Mouse (Mus musculus): ENCODE data around the gene Pprc1. TPM values are rescaled to one million over a fixed set of nuclear protein-coding genes. Genes with fewer than 3 reads are reported as not detected.
A peak's percentile ranks its signal among the peaks of the same experiment; 100 is the strongest.

Gene Pprc1
- polyA plus RNA-seq, 1 experiment from 2014 or later, result 39.9 TPM

- 65% methylated on average over 3 of the region's 3 CpGs for WGBS
- Histone ChIP-seq H3K27ac (no peak overlapping the region), H3K27me3 (ENCODE audit: insufficient read depth, poor library complexity, severe bottlenecking) (no peaks in the 10 kb centered on the region), H3K9me3 (no peaks in the 10 kb centered on the region), H3K4me1 (replicated peaks) (peaks cover 22% of the 10 kb centered on the region), H3K36me3 (peaks cover 72% of the 10 kb centered on the region), H3K4me3 (no peak overlapping the region)
- DNase-seq (ENCODE audit: low spot score), result no peak
These were observed 33.8 kb downstream of the Pprc1 start for GRCm38 (mm10) chr19:46078535-46078934.

- no peak overlapping the region for H3K4me3 ChIP-seq
- H3K9me3 ChIP-seq, result no peaks in the 10 kb centered on the region
- H3K27ac ChIP-seq, result no peak overlapping the region
- peaks cover 65% of the 10 kb centered on the region for H3K36me3 ChIP-seq
- 95% methylated on average over 8 of the region's 8 CpGs for WGBS
- H3K4me1 ChIP-seq (replicated peaks), result no peaks in the 10 kb centered on the region
- no peaks in the 10 kb centered on the region for H3K27me3 ChIP-seq (ENCODE audit: insufficient read depth, poor library complexity, severe bottlenecking)
- no peak for DNase-seq (ENCODE audit: low spot score)
These were observed 40.5 kb downstream of the Pprc1 start for GRCm38 (mm10) chr19:46085185-46085584.

DNA sequence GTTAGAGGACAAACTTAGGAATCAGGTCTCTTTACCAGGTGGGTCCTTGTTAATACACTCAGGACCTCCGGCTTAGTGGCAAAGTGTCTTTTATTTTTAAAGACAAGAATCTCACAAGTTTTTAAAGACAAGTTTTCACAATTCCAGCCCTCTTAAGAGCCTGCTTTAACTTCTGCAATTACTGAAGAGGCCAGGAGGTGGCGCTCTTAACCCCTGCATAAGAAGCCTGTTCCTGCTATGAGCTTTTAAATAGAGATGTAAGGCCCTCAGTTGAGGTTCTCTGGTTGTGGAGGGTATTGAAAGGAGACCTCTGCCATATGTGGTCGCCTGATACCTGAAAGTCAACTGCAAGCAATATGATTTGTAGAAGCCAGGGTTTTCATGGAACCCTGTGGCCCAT lies 41.7 kb downstream of the Pprc1 start:
- no peaks in the 10 kb centered on the region for H3K27me3 ChIP-seq (ENCODE audit: insufficient read depth, poor library complexity, severe bottlenecking)
- H3K4me3 ChIP-seq, result no peak overlapping the region
- 55% methylated on average over 3 of the region's 3 CpGs for WGBS
- H3K36me3 ChIP-seq, result peaks cover 53% of the 10 kb centered on the region
- H3K4me1 ChIP-seq (replicated peaks), result no peaks in the 10 kb centered on the region
- H3K9me3 ChIP-seq, result no peaks in the 10 kb centered on the region
- DNase-seq (ENCODE audit: low spot score), result peak; percentile 53
- no peak overlapping the region for H3K27ac ChIP-seq

DNA sequence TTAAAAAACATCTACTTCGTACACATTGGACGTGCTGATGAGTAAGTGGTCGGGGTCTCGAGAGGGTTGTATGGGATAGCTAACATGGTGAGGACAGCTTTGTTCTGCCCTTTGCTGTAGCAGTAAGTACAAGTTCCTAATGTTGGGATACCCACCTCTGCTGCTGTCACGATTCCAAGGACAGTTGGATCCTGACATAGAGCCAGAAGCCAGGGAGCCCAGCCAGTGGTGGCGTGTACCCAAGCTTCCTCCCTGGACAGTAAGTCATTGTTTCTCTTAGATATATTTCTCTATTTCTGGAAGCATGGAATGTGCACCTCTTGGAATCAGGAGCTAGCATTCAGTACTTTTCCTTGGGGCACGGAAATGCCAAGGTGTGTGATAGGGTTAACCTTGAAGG lies 43.2 kb downstream of the Pprc1 start:
- WGBS, result 88% methylated on average over 7 of the region's 7 CpGs
- no peaks in the 10 kb centered on the region for H3K27me3 ChIP-seq (ENCODE audit: insufficient read depth, poor library complexity, severe bottlenecking)
- no peak overlapping the region for H3K27ac ChIP-seq
- H3K4me3 ChIP-seq, result no peak overlapping the region
- peaks cover 38% of the 10 kb centered on the region for H3K36me3 ChIP-seq
- H3K9me3 ChIP-seq, result no peaks in the 10 kb centered on the region
- no peaks in the 10 kb centered on the region for H3K4me1 ChIP-seq (replicated peaks)
- no peak for DNase-seq (ENCODE audit: low spot score)

DNA sequence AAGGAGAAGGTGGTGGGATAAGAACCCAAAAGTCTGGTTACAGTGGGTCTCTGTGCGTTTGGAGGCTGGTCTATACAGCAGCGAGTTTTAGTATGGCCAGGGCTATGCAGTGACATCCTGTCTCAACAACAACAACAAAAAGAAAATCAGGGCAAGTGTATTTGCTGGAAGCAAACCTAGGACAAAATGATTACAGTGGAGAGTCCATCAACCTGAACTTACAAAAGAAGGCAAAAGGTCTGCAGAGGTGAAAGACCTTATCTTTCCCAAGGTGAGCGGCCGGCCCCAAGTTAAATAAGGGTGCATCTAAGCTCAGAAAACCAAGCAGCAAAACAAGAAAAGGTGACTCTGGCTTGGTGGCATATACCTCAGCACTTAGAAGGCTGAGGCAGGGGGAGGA lies 47.0 kb downstream of the Pprc1 start:
- H3K27me3 ChIP-seq (ENCODE audit: insufficient read depth, poor library complexity, severe bottlenecking), result no peaks in the 10 kb centered on the region
- no peak overlapping the region for H3K4me3 ChIP-seq
- no peak overlapping the region for H3K27ac ChIP-seq
- peaks cover 2% of the 10 kb centered on the region; the same call in 1 of the 2 replicates for H3K9me3 ChIP-seq
- WGBS, result 87% methylated on average over 4 of the region's 4 CpGs
- no peak for DNase-seq (ENCODE audit: low spot score)
- H3K4me1 ChIP-seq (replicated peaks), result no peaks in the 10 kb centered on the region
- H3K36me3 ChIP-seq, result peaks cover under 1% of the 10 kb centered on the region; the same call in 1 of the 2 replicates

DNA sequence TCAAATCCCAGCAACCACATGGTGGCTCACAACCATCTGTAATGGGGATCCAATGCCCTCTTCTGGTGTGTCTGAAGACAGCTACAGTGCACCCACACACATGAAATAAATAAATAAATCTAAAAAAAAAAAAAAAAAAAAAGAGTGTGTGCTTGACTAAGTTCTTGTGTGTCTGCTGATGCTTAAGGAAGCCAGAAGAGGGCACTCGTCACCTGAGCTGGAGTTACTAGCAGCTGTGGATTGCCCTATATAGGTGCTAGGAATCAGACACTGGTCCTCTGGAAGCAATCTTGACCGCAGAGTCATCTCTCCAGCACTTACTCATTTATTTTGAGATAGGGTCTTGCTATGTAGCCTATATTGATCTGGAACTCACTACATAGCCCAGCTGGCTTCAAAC lies 49.5 kb downstream of the Pprc1 start:
- Histone ChIP-seq H3K4me1 (replicated peaks) (no peaks in the 10 kb centered on the region), H3K27me3 (ENCODE audit: insufficient read depth, poor library complexity, severe bottlenecking) (no peaks in the 10 kb centered on the region), H3K4me3 (no peak overlapping the region), H3K36me3 (no peaks in the 10 kb centered on the region), H3K27ac (no peak overlapping the region), H3K9me3 (peaks cover 2% of the 10 kb centered on the region; the same call in 1 of the 2 replicates)
- no peak for DNase-seq (ENCODE audit: low spot score)
- WGBS, result 96% methylated on average over 2 of the region's 2 CpGs

- DNase-seq (ENCODE audit: low spot score), result no peak
- peaks cover 2% of the 10 kb centered on the region; the same call in 1 of the 2 replicates for H3K9me3 ChIP-seq
- no peaks in the 10 kb centered on the region for H3K27me3 ChIP-seq (ENCODE audit: insufficient read depth, poor library complexity, severe bottlenecking)
- no peaks in the 10 kb centered on the region for H3K36me3 ChIP-seq
- no peaks in the 10 kb centered on the region for H3K4me1 ChIP-seq (replicated peaks)
- H3K4me3 ChIP-seq, result no peak overlapping the region
- H3K27ac ChIP-seq, result no peak overlapping the region
- 88% methylated on average over 4 of the region's 4 CpGs for WGBS
These were observed 50.6 kb downstream of the Pprc1 start for GRCm38 (mm10) chr19:46095291-46095690.

DNA sequence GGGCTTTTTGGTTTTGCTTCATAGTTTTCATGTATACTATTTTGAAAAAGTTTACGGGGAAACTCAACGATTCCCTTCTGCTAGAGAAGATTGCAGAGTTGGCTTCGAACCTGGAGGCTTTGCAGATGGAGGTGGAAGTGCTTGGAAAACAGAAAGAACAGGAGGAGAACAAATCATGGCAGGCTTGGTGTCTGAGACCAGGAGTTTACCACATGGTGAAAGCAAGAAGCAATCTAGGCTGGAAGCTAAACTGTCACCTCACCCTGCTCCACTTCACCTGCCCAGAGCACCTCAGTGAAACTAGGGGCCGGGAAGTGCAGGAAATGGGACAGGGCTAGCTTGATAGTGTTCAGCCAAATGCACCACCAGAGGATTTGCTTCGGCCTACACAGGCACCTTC lies 51.7 kb downstream of the Pprc1 start:
- H3K27me3 ChIP-seq (ENCODE audit: insufficient read depth, poor library complexity, severe bottlenecking), result no peaks in the 10 kb centered on the region
- no peaks in the 10 kb centered on the region for H3K4me1 ChIP-seq (replicated peaks)
- no peaks in the 10 kb centered on the region for H3K36me3 ChIP-seq
- no peak overlapping the region for H3K4me3 ChIP-seq
- peaks cover 2% of the 10 kb centered on the region; the same call in 1 of the 2 replicates for H3K9me3 ChIP-seq
- WGBS, result 91% methylated on average over 5 of the region's 5 CpGs
- no peak overlapping the region for H3K27ac ChIP-seq
- no peak for DNase-seq (ENCODE audit: low spot score)

DNA sequence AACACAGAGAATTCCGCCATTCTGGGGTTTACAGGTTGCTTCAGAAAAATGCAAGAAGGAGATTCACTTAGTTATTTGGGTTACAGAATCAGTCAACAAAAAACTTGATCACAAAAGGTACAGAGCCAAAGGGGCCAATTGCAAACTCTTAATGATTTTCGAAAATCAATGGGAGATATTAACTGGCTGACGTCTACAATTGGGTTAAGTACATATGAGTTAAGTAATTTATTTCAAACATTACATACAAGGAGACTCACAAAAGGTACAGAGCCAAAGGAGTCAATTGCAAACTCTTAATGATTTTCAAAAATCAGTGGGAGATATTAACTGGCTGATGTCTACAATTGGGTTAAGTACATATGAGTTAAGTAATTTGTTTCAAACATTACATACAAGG lies 54.9 kb downstream of the Pprc1 start:
- no peak overlapping the region for H3K4me3 ChIP-seq
- H3K36me3 ChIP-seq, result no peaks in the 10 kb centered on the region
- WGBS, result 92% methylated on average over 3 of the region's 3 CpGs
- no peak overlapping the region for H3K27ac ChIP-seq
- no peaks in the 10 kb centered on the region for H3K9me3 ChIP-seq
- DNase-seq (ENCODE audit: low spot score), result no peak
- H3K27me3 ChIP-seq (ENCODE audit: insufficient read depth, poor library complexity, severe bottlenecking), result no peaks in the 10 kb centered on the region
- H3K4me1 ChIP-seq (replicated peaks), result no peaks in the 10 kb centered on the region

DNA sequence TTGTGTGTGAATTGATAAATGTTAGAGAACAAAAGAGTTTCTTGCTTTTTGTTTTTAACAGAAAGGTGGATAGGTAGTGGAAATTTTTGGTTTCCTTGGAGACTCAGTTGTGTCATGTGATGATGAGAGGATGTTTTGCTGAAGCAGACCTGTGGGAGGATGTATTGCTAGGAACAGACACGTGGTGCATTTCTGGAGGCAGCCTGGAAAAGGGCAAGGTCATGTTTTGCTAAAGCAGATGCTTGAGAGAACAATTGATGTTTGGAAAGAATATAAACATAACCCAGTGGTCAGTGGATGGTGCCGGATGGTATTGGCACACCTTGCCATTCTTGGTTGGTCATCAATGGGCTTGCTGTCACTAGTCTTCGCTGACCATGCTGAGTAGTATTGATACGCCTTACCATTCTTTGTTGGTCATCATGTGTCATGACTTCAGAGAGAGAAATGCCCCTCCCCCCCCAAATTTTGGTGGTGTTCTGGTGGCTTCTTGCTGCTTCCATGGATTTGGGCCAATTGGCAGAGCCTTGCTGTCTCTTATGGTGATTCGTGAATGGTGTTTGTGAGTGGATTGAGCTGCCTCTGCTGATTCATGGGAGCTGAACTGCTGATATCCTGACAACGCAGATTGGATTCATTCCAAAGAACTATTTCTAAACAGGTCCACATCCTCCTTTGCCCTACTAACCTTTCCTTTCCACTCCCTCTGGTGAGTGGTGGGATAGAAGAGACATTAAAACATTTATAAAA lies 58.9 kb downstream of the Pprc1 start:
- no peaks in the 10 kb centered on the region for H3K36me3 ChIP-seq
- H3K4me3 ChIP-seq, result no peak overlapping the region
- H3K27me3 ChIP-seq (ENCODE audit: insufficient read depth, poor library complexity, severe bottlenecking), result no peaks in the 10 kb centered on the region
- WGBS, result 90% methylated on average over 6 of the region's 6 CpGs
- H3K27ac ChIP-seq, result no peak overlapping the region
- H3K4me1 ChIP-seq (replicated peaks), result no peaks in the 10 kb centered on the region
- no peak for DNase-seq (ENCODE audit: low spot score)
- no peaks in the 10 kb centered on the region for H3K9me3 ChIP-seq

- Histone ChIP-seq H3K4me1 (replicated peaks) (no peaks in the 10 kb centered on the region), H3K4me3 (no peak overlapping the region), H3K27me3 (ENCODE audit: insufficient read depth, poor library complexity, severe bottlenecking) (no peaks in the 10 kb centered on the region), H3K9me3 (no peaks in the 10 kb centered on the region), H3K36me3 (no peaks in the 10 kb centered on the region), H3K27ac (no peak overlapping the region)
- DNase-seq (ENCODE audit: low spot score), result no peak
- WGBS, result 76% methylated on average over 2 of the region's 2 CpGs
These were observed 59.5 kb downstream of the Pprc1 start for GRCm38 (mm10) chr19:46104187-46104557.

DNA sequence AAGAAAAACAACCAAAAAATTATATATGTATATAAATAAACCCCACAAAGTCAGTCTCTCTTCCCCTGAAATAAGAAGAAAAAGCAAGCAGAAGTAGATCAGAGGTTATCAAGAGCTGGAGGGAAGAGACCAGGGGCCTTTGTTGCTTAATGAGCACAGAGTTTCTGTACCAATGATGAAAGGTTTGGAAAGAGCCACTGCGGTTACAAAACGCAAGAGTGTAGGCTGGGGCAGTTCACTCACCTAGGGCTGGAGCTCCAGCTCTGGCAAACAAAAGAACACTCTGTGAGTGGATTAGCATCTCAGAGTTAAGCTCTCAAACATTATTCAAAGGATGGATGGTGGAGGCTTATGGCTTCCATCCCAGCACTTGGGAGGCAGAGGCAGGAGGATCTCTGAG lies 65.5 kb downstream of the Pprc1 start:
- 90% methylated on average over 2 of the region's 2 CpGs for WGBS
- DNase-seq (ENCODE audit: low spot score), result no peak

GRCm38 (mm10) chr19:46110781-46111180 lies 66.1 kb downstream of the Pprc1 start:
- Histone ChIP-seq H3K4me1 (replicated peaks) (no peaks in the 10 kb centered on the region), H3K27ac (no peak overlapping the region), H3K27me3 (ENCODE audit: insufficient read depth, poor library complexity, severe bottlenecking) (no peaks in the 10 kb centered on the region), H3K4me3 (no peak overlapping the region), H3K36me3 (no peaks in the 10 kb centered on the region), H3K9me3 (no peaks in the 10 kb centered on the region)
- DNase-seq (ENCODE audit: low spot score), result no peak
- WGBS, result 87% methylated on average over 5 of the region's 5 CpGs

More for the DNA sequence above, 65.5 kb downstream of the Pprc1 start:
- Histone ChIP-seq H3K27ac (no peak overlapping the region), H3K4me1 (replicated peaks) (no peaks in the 10 kb centered on the region), H3K9me3 (no peaks in the 10 kb centered on the region), H3K27me3 (ENCODE audit: insufficient read depth, poor library complexity, severe bottlenecking) (no peaks in the 10 kb centered on the region), H3K36me3 (no peaks in the 10 kb centered on the region), H3K4me3 (no peak overlapping the region)

GRCm38 (mm10) chr19:46114617-46115016 lies 69.9 kb downstream of the Pprc1 start:
- Histone ChIP-seq H3K36me3 (no peaks in the 10 kb centered on the region), H3K4me3 (no peak overlapping the region), H3K27me3 (ENCODE audit: insufficient read depth, poor library complexity, severe bottlenecking) (no peaks in the 10 kb centered on the region), H3K4me1 (replicated peaks) (no peaks in the 10 kb centered on the region), H3K9me3 (no peaks in the 10 kb centered on the region), H3K27ac (no peak overlapping the region)
- WGBS, result 58% methylated on average over 4 of the region's 4 CpGs
- no peak for DNase-seq (ENCODE audit: low spot score)
